Mouse (Mus musculus) spleen, postnatal 14 days (tissue): ENCODE measurements around the gene Dag1.

Source experiments
- DNase-seq, 2 experiments: peaks; one replicate each; pipeline ENCODE4 v3.0.0; 2021 to 2022; ENCODE audit warnings: low spot score in 2 of 2

The Dag1 gene

GRCm38 (mm10) chr9:108188511-108188910, 75.2 kb downstream of the Dag1 start:
- no peak for DNase-seq

GRCm38 (mm10) chr9:108187616-108188015, 76.1 kb downstream of the Dag1 start:
- DNase-seq: no peak

- DNase-seq: no peak
These were observed 78.0 kb downstream of the Dag1 start for GRCm38 (mm10) chr9:108185786-108186185.

- no peak for DNase-seq
These were observed 80.2 kb downstream of the Dag1 start for GRCm38 (mm10) chr9:108183531-108183994.

GRCm38 (mm10) chr9:108182806-108183506, 80.8 kb downstream of the Dag1 start:
- no peak for DNase-seq

- DNase-seq: no peak
These were observed 85.4 kb downstream of the Dag1 start for GRCm38 (mm10) chr9:108178391-108178790.

- no peak for DNase-seq
These were observed 88.5 kb downstream of the Dag1 start for GRCm38 (mm10) chr9:108175116-108175838.

- no peak for DNase-seq
These were observed 90.9 kb downstream of the Dag1 start for GRCm38 (mm10) chr9:108172777-108173350.

GRCm38 (mm10) chr9:108169751-108170150, 94.0 kb downstream of the Dag1 start:
- no peak for DNase-seq

GRCm38 (mm10) chr9:108165143-108165542, 98.6 kb downstream of the Dag1 start:
- DNase-seq: no peak

GRCm38 (mm10) chr9:108163646-108164284, 100.0 kb downstream of the Dag1 start:
- no peak for DNase-seq

- no peak for DNase-seq
These were observed 105.9 kb downstream of the Dag1 start for GRCm38 (mm10) chr9:108157891-108158290.

GRCm38 (mm10) chr9:108157451-108157850, 106.3 kb downstream of the Dag1 start:
- DNase-seq: no peak

GRCm38 (mm10) chr9:108156786-108157185, 107.0 kb downstream of the Dag1 start:
- DNase-seq: no peak

- no peak for DNase-seq
These were observed 108.9 kb downstream of the Dag1 start for GRCm38 (mm10) chr9:108154814-108155213.
